Mouse (Mus musculus): ENCODE measurements around the gene Grap. TPM values are rescaled to one million over a fixed set of nuclear protein-coding genes. Genes with fewer than 3 reads are reported as not detected.

Grap gene
- polyA plus RNA-seq, 1 experiment from 2014 or later, result 11.1 TPM

DNA sequence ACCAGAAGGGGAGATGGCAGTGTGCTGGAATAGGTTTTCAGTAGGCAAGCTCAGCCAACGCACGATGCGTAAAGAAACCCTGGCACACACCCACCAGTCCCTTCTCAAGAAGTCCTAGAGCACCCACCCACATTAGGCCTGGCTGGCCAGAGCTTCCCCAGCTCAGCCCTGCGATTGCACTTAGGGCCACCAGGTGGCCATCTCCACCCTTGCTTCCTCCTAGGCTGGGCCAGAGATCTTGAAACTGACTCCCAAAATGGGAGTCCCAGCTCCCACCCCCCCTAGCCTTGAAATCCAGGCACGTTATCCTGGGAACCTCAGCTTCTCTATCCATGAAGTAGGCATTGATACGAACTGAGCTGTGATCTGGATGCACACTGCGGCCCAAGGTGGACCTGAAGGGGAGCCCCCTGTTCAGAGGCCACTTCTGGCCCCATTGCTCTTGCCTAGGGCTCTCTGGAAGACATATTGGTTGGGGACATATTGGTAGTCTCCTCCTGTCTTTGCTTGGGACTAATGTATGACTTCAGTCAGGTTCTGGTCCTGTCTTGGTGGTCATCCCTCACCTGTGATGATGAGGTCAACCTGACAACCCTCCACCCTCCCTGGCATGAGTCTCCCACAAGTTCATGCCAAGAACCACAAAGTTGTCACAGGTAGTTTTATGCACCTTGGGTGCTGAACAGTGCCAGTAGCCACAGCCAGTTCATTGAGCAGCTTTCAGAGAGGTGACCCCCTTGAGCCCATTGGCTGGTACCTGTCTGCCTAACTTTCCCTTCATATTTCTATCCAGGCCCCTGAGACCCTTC is 13.1 kb downstream of the Grap start:
- no peaks in the 10 kb centered on the region for H3K36me3 ChIP-seq
- ATAC-seq, result 0 out of 2 replicates have a peak, but pooled peaks have one; percentile 24
- H3K4me1 ChIP-seq (replicated peaks), result no peaks in the 10 kb centered on the region
- H3K9ac ChIP-seq (replicated peaks), result no peak overlapping the region
- 48% methylated on average over 7 of the region's 7 CpGs for WGBS
- H3K4me2 ChIP-seq (replicated peaks), result no peak overlapping the region
- no peak overlapping the region for H3K27ac ChIP-seq
- no peaks in the 10 kb centered on the region for H3K27me3 ChIP-seq
- H3K9me3 ChIP-seq, result no peaks in the 10 kb centered on the region
- H3K4me3 ChIP-seq (replicated peaks), result no peak overlapping the region

DNA sequence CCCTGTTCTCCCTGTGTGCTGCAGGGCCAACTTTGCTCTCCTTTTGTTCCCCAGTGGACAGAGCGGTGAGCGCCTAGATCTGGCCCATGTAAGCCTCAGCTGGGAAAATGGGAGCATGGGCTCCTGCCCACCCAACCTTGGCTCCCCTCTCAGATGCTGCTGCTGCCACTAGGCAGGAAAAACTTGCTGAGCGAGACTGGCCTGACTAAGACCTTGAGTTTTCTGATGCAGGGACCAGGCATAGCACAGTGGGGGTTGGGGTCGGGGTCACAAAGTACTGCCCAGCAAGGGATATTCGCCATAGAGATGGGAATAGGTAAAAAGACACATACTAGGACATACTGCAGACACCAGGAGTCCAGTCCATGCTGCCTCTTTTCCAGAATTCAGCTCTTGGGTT is 14.2 kb downstream of the Grap start:
- H3K9ac ChIP-seq (replicated peaks), result no peak overlapping the region
- 80% methylated on average over 5 of the region's 5 CpGs for whole genome bisulfite sequencing
- no peaks in the 10 kb centered on the region for H3K27me3 ChIP-seq
- no peaks in the 10 kb centered on the region for H3K36me3 ChIP-seq
- no peak overlapping the region for H3K4me3 ChIP-seq (replicated peaks)
- no peak for ATAC-seq
- no peaks in the 10 kb centered on the region for H3K4me1 ChIP-seq (replicated peaks)
- no peak overlapping the region for H3K4me2 ChIP-seq (replicated peaks)
- no peaks in the 10 kb centered on the region for H3K9me3 ChIP-seq
- H3K27ac ChIP-seq, result no peak overlapping the region

DNA sequence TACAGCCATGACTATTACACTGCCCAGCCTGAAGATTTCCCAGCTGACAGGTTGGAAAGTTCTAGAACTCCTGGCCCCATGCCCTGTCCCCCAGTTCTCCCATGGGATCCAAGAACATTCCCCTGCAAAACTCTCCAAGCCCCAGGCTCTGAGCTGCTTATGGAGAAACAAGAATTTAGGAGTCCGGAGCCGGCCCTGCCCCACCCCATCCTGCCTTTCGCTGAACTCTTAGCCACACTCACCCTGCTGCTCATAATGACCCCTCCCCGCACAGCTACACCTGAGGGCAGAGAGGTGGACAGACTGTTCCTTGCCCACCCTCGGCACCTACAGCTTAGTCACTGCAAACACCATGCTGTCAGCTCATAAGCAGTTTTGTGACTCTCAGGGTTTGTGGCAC is 14.7 kb downstream of the Grap start:
- no peak overlapping the region for H3K4me3 ChIP-seq (replicated peaks)
- no peaks in the 10 kb centered on the region for H3K27me3 ChIP-seq
- H3K4me2 ChIP-seq (replicated peaks), result no peak overlapping the region
- no peak for ATAC-seq
- H3K27ac ChIP-seq, result no peak overlapping the region
- H3K9ac ChIP-seq (replicated peaks), result no peak overlapping the region
- 91% methylated on average over 5 of the region's 5 CpGs for WGBS
- no peaks in the 10 kb centered on the region for H3K36me3 ChIP-seq
- no peaks in the 10 kb centered on the region for H3K4me1 ChIP-seq (replicated peaks)
- H3K9me3 ChIP-seq, result no peaks in the 10 kb centered on the region

DNA sequence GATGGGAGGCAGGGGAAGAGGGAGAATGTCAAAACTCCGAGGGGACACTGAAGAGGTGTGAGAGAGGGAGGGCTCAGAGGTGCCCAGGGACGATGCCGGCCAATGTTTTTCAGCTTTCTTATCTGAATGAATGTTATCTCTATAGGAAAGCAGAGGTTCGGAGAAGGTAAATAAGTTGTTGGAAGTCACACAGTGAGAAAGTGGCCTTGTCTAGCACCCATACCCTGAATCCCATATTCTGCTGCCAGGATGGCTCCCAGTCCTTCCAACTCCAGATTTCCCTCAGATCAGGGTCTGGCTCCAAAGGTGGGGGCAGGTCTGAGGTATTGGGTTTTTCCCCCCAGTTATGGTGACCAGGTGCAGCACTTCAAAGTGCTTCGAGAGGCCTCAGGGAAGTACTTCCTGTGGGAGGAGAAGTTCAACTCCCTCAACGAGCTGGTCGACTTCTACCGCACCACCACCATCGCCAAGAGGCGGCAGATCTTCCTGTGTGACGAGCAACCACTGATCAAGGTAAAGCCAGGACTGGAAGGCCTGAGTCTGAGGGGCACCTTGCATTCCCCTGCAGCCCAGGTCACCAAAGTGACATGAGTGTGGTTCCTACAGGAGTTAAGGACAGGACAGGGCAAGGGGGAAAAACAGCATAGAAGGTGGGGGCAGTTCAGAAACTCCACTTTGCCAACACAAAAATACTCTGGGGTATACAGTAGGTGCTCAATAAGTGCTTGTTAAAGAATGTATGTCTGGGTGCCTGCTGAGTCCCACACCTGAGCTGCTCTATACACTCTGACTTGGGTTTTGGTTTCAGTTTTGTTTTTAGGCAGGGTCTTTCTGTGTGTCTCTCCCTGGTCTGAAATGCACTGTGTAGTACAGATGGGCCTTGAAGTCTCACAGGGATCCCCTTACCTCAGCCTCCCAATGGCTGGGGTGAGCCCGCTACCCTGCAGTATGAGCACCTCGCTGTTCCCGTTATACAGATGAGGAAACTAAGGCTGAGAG is 16.7 kb downstream of the Grap start:
- ATAC-seq, result no peak
- 86% methylated on average over 14 of the region's 14 CpGs for WGBS
- H3K4me3 ChIP-seq (replicated peaks), result no peak overlapping the region
- no peak overlapping the region for H3K27ac ChIP-seq
- peaks cover 7% of the 10 kb centered on the region for H3K4me1 ChIP-seq (replicated peaks)
- no peaks in the 10 kb centered on the region for H3K36me3 ChIP-seq
- H3K4me2 ChIP-seq (replicated peaks), result no peak overlapping the region
- H3K9ac ChIP-seq (replicated peaks), result no peak overlapping the region
- H3K9me3 ChIP-seq, result no peaks in the 10 kb centered on the region
- peaks cover 4% of the 10 kb centered on the region; the same call in 1 of the 2 replicates for H3K27me3 ChIP-seq

DNA sequence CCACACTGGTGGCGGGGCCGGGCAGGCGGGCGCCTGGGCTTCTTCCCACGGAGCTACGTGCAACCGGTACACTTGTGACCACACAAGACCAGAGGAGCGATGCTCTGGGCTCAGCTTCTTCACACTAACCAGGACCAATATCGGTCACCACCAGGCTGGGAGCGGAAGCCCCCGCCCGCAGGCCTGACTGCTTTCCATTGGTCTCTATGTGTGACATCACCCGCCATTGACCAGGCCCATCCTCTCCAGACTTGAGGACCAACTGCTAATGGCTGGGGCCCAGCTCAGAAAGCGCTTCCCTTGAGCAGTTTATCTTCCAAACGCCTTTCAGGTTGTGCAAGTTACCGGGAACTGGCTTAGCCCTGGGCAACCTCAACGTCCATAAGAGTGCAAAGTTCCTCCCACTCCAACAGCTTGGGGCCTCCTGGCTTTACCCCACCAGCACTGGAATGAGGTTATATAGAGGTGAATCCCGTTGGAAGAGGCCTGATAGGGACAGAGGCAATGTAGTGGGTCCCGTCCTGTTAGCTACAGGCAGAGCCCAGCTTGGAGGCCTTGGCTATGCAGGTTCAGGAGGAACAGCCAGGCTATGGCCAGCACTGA is 18.8 kb downstream of the Grap start:
- Histone ChIP-seq H3K9ac (replicated peaks) (no peak overlapping the region), H3K27ac (no peak overlapping the region), H3K9me3 (no peaks in the 10 kb centered on the region), H3K36me3 (no peaks in the 10 kb centered on the region), H3K4me2 (replicated peaks) (no peak overlapping the region), H3K4me1 (replicated peaks) (peaks cover 12% of the 10 kb centered on the region), H3K4me3 (replicated peaks) (no peak overlapping the region), H3K27me3 (peaks cover 4% of the 10 kb centered on the region; the same call in 1 of the 2 replicates)
- 69% methylated on average over 19 of the region's 19 CpGs for WGBS
- ATAC-seq, result no peak

DNA sequence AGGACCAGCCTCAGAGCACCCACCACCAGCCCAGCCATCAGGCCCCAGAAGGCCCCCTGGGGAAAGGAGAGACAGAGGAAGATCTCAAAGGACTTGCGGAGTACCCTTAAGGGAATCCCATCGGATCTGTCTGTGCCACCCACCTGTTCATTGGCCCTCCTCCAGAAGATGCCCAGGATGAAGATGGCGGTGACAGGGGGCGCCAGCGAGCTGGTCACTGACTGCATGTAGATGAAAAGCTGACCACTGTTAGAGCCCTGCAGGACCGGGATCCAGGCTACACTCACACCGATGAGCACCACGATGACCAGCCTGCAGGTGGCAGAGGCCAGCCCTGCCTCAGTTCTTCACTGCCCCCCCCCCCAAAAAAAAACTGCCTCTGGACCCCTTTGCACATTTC is 20.6 kb downstream of the Grap start:
- H3K9ac ChIP-seq (replicated peaks), result no peak overlapping the region
- peaks cover 12% of the 10 kb centered on the region for H3K4me1 ChIP-seq (replicated peaks)
- no peak overlapping the region for H3K4me3 ChIP-seq (replicated peaks)
- H3K4me2 ChIP-seq (replicated peaks), result no peak overlapping the region
- H3K36me3 ChIP-seq, result no peaks in the 10 kb centered on the region
- ATAC-seq, result no peak
- H3K27ac ChIP-seq, result no peak overlapping the region
- H3K9me3 ChIP-seq, result no peaks in the 10 kb centered on the region
- WGBS, result 23% methylated on average over 8 of the region's 8 CpGs
- peaks cover 4% of the 10 kb centered on the region; the same call in 1 of the 2 replicates for H3K27me3 ChIP-seq

DNA sequence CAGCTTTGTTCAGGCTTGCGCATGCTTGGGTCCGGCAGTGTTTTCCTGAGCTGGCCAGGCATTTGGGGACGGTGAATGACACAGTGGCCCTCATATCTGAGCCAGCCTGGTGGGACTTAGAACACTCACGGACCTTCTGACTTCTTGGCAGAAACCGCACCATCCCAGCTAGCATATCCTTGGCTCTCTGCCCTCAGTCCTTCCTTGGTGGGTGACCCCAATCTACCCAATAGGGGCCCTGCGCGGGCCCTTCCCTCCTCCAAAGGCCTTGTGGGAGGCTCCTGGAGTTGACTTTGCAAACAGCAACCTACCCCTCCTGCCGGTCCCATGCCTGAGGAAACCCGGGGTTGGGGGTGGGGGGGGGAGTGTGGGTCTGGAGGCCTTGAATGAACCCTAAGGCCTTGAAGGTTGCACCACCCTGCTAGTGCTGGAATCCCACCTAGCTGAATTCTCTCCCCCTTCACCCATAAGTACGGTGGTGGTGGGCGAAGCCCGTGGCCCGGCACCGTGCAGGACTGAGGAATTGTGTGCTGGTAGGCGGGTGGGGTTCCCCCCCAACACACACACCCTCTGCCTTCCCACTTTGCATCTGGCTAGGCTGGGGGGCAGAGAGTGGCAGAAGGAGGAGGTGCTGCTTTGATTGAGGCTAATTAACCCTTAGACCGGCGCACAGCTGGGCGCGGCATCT is 21.2 kb downstream of the Grap start:
- Histone ChIP-seq H3K9me3 (no peaks in the 10 kb centered on the region), H3K4me3 (replicated peaks) (no peak overlapping the region), H3K27me3 (peaks cover 4% of the 10 kb centered on the region; the same call in 1 of the 2 replicates), H3K4me2 (replicated peaks) (peak overlapping the region; percentile 29), H3K36me3 (no peaks in the 10 kb centered on the region), H3K4me1 (replicated peaks) (peaks cover 12% of the 10 kb centered on the region), H3K9ac (replicated peaks) (no peak overlapping the region; the same call in 1 of the 2 replicates), H3K27ac (no peak overlapping the region)
- peak; percentile 65 for ATAC-seq
- WGBS, result 30% methylated on average over 19 of the region's 19 CpGs

DNA sequence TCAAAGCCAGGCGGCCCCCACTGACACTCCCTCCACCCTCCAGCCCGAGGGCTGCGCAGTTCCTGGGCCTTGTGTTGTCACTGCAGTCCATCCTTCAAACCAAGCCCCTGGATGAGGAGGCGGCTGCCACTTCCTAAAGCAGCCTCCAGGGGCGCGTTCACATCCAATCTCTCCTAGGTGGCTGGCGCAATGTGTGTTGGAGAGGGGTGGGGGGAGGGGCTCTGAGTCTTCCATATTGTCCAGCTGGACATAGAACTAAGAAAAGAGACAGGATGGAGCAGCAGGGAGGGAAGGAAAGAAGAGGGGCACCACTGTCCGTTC is 21.7 kb downstream of the Grap start:
- Histone ChIP-seq H3K4me2 (replicated peaks) (peak overlapping the region; percentile 29), H3K27me3 (peaks cover 4% of the 10 kb centered on the region), H3K36me3 (no peaks in the 10 kb centered on the region), H3K9me3 (no peaks in the 10 kb centered on the region), H3K4me3 (replicated peaks) (no peak overlapping the region), H3K27ac (no peak overlapping the region), H3K4me1 (replicated peaks) (peaks cover 12% of the 10 kb centered on the region), H3K9ac (replicated peaks) (no peak overlapping the region; the same call in 1 of the 2 replicates)
- WGBS, result 6% methylated on average over 8 of the region's 8 CpGs
- ATAC-seq, result peak; percentile 77

DNA sequence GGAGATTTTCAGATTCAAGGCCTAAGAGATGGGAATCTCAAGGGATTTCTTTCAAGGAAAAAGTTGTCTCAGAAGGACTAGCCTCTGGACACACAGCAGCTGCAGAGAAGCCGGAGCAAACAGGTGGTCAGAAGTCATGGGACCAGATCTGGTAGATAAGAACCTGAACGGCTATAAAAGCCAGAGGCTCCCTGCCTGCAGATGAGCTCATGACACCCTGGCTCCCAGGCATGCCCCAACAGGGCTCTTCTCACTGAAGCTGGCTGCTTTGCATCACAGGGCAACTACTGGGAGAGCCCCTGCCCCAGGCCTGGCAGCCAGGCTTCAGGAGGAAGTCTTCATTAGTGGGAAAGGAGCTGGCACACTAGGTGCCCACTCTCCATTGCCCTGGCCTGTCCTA is 22.3 kb downstream of the Grap start:
- Histone ChIP-seq H3K27ac (no peak overlapping the region), H3K4me1 (replicated peaks) (peaks cover 12% of the 10 kb centered on the region), H3K9ac (replicated peaks) (no peak overlapping the region), H3K36me3 (no peaks in the 10 kb centered on the region), H3K27me3 (peaks cover 4% of the 10 kb centered on the region), H3K9me3 (no peaks in the 10 kb centered on the region), H3K4me3 (replicated peaks) (no peak overlapping the region), H3K4me2 (replicated peaks) (no peak overlapping the region)
- ATAC-seq, result no peak
- WGBS, result 67% methylated on average over 2 of the region's 2 CpGs

DNA sequence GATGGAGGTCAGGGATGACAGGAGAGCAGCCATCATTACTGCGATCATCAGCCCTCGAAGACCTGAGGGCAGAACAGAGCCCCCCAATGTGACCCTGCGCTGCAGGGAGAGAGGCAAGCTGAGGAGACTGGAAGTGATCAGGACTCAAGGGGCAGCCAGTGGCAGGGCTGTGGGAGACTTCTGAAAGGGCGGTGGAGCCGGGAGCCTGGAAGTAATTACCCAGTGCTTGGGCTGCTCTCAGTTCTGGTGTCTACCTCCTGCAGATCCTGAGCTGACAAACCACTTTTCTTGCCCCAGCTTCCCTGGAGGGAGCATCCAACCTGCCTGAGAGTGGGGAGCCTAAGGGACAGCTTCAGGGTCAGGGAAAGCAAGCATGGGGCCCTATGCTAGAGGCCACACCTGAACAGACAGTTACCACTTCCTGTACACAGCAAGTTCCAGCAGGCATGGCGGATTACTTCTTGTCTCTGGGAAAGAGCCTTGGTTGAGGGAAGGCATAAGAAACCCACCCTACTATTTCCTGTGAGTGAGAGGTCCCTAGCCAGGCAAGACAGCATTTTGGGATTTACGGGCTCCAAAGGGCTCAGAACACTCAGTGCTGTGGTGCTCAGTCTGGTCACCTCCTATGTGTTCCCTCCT is 23.3 kb downstream of the Grap start:
- Histone ChIP-seq H3K27me3 (peaks cover 4% of the 10 kb centered on the region), H3K9ac (replicated peaks) (no peak overlapping the region), H3K9me3 (no peaks in the 10 kb centered on the region), H3K4me1 (replicated peaks) (peaks cover 12% of the 10 kb centered on the region), H3K27ac (no peak overlapping the region), H3K36me3 (no peaks in the 10 kb centered on the region), H3K4me3 (replicated peaks) (no peak overlapping the region), H3K4me2 (replicated peaks) (no peak overlapping the region)
- 72% methylated on average over 7 of the region's 7 CpGs for WGBS
- no peak for ATAC-seq

DNA sequence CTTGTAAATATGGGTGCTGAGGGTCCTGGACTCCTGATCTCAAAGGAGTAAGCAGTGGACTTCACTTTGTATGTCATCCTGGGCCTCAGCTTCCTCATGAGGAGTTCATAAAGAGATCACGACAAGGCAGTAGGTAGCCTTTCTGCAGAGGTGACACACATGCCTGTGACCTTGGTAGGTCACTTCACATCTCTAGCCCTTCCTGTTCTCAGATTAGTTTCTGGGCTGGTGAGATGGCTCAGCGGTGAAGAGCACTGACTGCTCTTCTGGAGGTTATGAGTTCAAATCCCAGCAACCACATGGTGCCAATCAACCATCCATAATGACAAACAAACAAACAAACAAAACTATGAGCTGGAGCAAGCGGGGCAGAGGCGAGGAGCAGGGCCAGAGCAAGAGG is 24.6 kb downstream of the Grap start:
- H3K9ac ChIP-seq (replicated peaks), result no peak overlapping the region
- H3K36me3 ChIP-seq, result no peaks in the 10 kb centered on the region
- H3K4me1 ChIP-seq (replicated peaks), result peaks cover 12% of the 10 kb centered on the region
- no peak overlapping the region for H3K27ac ChIP-seq
- WGBS, result 88% methylated on average over 4 of the region's 4 CpGs
- no peak for ATAC-seq
- H3K27me3 ChIP-seq, result peaks cover 6% of the 10 kb centered on the region
- H3K4me2 ChIP-seq (replicated peaks), result no peak overlapping the region
- H3K9me3 ChIP-seq, result no peaks in the 10 kb centered on the region
- H3K4me3 ChIP-seq (replicated peaks), result no peak overlapping the region

Data from midbrain, embryonic 13.5 days (tissue).